Mouse (Mus musculus) cerebellum, postnatal 4 days (tissue): ENCODE results near the gene Otulin.

Experiments
- DNase-seq, 2 experiments: peaks; one replicate each; pipeline ENCODE4 v3.0.0; 2022; ENCODE audit warnings: low spot score in 2 of 2, mixed read lengths in 1 of 2

Gene Otulin

DNA sequence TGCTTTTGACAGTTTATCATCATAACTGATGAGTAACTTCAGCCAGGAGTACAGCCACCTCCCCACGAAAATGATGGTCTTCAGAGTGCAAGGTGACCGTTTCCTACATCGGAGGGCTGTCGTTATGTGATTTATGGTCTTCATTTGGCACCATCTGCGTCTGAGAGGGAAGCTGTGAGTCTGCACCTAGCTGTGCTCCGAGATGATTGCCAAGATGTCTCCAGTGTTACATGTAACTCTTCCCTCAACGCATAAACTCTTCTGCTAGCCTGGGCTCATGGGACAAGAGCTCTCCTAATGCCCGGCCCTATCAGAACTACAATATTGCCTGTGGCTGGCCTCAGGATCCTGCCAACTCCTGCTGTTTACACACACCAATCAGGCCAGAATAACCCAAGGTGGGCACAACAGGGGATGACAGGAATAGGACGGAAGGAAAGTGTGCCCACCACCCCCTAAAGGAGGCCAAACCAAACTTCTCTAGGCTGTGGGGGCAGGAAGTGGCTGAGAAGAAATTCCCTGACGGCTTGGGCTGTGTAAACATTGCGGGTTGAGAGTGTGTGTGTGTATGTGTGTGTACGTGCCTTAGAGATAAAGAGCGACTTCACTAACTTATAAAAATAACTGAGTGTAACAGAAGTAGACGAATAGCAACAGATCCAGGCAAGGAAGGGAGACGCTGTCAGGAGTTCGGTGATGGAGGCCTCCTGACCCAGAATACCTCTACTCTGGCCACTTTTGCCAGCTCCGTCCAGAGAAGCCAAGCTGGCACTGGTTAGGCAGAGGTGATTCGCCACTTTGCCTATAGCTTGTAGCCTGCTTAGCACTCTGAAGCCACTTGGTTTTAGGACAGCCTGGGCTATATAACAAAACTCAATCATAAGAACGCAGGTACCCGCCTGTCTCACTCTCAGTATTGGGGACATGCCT lies 126.4 kb downstream of the Otulin start:
- no peak for DNase-seq

DNA sequence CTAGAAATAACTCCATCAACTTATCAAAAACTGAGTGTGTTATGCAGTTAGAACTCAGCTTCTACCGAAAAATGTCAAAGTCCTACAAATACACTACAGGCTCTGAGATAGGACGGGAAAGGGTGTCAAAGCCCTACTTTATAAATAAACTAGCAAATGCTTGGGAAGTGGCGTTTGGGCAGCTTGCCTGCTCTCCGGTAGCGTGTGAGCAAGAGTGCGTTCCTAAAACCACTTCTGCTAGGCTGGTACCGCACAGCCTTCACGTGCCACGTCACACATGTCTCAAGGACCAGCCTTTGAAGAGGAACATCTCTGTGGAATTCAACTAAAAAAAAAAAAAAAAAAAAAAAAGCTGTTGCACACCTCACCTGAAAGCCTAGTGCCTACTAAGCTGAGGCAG lies 127.3 kb downstream of the Otulin start:
- DNase-seq = no peak

DNA sequence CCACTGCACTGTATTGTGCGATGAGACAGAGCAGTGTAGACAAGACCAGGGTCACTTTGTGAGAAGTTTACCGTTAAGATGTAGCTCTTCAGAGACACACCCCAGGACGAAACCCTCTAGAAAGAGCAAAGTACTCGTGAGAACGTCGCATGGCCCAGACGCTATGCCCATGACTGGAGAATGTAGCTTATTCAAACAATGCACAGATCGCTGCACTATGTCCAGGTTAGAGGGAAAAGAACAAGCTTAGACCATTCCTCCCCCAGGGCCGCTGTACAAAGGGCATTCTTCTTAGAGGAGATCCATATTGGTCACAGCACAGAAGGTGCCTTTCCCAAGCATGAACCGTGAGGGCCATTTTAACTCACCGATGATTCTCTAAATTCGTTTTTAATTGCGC lies 128.2 kb downstream of the Otulin start:
- DNase-seq = no peak

DNA sequence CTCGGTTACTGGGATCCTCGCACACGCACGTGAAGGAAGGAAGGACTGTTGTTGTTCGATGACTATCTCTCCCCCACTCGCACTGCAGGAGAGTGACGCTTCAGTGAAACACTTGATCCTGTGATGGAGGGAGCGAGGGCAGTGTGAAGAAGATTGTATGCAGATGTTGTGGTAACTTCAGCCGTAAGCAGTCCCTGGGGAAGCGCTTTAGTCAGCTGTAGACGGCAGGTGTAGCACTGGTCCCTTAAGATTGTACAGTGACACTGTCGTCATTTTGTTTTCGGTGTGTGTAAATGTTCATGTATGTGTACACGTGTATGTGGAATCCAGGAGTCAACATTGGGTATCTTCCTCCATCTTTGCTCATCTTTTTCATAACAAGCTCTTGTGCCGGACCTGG lies 130.1 kb downstream of the Otulin start:
- DNase-seq = no peak

DNA sequence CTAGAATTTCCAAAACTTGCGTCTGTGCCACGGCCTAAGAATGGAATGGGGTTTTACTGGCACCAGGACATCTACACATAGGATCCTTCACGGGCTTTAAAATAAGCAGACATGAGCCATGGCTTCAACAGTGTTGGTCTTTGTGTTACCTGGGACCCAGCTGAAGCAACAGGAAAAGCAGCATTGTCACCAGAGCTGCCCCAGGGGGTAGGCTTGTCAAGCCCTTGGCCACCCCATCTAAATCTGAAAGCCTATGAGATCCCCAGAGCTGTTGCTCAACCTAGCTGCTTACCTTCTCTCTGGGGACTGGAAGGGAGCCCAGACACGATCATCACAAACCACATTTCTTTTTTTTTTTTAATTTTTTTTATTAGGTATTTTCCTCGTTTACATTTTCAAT lies 132.4 kb downstream of the Otulin start:
- no peak for DNase-seq

DNA sequence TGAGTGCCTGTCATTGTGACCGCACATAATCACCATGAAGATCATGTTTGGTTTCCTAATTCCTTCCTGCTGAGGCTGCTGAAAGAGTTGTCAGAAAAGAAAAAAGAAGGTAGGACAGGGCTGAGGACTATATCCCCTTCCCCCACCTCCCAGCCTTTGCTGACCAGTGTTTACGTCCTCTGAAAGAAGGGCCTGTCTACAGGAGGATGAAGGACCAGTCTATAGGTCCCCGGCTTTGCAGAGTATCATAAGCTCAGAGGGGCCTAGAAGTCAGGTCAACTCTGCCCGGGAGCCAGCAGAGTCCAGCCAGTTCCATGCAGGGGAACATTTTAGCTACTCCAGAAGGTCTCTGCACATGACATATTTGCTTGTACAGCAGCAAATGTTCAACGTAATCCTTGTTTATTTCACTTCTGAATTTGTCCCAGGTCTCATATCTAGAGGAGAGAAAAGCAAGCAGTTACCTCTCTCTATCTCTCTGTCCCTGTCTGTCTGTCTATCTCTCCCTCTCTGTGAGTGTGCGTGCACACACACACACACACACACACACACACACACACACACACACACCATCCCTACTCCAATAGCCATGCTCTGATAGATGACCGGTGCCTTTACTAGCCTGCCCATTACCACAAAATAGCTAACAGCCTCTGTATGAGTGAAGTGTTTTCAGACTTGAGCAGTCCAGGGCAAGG lies 133.0 kb downstream of the Otulin start:
- DNase-seq = no peak

DNA sequence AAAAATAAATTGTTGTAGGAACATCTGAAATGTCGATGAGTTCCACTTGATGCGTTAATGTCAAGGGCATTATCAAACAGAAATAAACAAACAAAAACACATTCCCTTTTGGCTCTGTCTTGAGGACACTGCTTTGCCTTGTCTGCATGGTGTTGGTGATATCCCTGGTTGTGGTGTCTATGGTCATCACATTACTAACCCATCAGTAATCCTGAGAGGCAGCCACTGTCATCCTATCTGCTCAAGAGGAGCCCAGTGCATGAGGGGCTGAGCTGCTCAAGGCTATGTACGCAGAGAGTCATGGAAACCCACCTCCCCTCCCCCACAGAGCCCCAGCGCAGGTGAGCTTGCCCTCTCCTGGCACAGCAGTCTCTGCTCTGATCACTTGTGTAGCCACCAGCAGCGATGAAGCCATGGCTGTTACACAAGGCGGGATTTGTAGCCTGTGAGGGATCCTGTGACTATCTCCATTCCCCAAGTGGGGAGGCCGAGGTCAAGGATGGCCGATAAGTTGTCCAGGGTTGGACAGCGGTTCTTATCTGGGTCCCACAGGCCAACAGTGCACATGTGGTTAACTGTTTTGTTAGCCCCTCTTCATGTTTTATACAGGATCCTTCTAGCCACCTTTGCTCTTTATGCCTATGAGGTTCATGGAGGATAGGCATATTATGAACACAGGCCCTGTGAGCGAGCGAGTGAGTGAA lies 133.7 kb downstream of the Otulin start:
- DNase-seq = no peak

DNA sequence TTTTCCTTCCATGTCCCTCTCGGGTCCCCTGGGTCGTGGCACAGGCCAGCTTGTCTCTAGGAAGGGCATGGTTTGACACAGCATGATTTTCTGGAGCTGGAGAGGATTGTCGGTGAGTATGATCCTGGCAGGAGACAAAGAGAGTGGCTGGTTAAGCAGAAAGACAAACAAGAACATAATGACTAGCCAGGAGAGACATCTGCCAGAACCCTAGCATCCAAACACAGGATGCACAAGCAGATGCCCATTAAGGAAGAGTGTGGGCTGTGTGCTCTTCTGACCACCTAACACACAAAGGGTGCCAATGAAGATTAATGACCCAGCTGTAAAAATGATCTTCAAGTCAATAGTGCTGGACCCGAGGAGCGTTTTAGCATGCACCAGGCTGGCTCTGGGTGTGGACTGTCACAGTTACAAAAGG lies 134.5 kb downstream of the Otulin start:
- no peak for DNase-seq

DNA sequence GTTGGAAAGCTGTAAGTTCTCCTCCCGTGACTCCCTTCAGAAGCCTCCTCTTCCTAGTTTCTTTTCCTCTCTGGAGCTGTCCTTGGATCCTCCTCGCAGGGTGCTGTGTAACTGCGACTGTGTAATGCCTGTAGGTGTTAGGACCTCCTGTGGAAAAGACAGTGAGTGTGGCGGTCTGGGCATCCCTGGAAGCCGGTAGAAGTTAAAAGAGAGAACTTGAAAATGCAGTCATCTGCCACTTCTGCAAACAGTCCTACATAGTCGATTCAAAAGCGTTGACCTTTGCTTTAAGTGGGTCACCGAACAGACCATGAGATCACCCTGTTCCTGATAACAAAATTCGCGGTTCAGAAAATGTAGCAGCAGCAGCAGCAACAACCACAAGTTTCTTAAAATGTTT lies 137.0 kb downstream of the Otulin start:
- DNase-seq = no peak

DNA sequence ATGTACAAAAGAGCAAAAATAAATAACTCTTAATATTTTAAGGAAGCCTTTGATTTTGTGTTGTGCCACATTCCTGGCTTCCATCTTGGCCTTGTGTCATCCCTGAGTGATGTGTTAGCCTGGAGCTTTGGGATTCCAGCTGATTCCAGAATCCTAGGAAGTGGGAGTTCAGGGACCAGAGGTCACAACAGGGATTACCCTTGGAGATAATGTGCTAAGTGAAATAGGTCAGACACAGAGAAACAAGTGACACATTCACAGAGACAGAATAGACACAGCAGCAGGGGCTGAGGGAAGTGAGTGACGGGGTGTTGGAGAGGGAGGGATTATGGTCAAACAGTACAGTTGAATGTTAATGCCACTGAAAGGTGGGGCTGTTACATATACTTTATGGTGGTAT lies 137.8 kb downstream of the Otulin start:
- DNase-seq = no peak
